Mouse (Mus musculus) spleen, adult 2 months (tissue): ENCODE results near the gene Vmn2r77.

ENCODE experiments used
- CTCF ChIP-seq: fragments of 200-500 bp; IDR thresholded peaks from 2 replicates; pipeline ENCODE4 v1.5.1; 2011; ENCODE audit warnings: mild to moderate bottlenecking, inconsistent platforms; ENCODE audit not compliant: insufficient read depth, insufficient read length, insufficient replicate concordance; ENCODE audit errors: extremely low read depth
- POLR2A ChIP-seq: fragments of 200-500 bp; IDR thresholded peaks from 2 replicates; pipeline ENCODE4 v1.6.1; 2011; ENCODE audit warnings: low read depth, low read length, inconsistent platforms

GRCm38 (mm10) chr7:86816466-86816865, 21.6 kb downstream of the Vmn2r77 start:
- TF ChIP-seq CTCF = no peak
- TF ChIP-seq POLR2A = no peak
